Mouse (Mus musculus): ENCODE measurements at regions not wholly inside any gene's neighbourhood (a gene's known extent, or its start where the extent isn't known, plus 50 kb on each side); places are given as distances from the start of the nearest gene placed in this dataset.

GRCm38 (mm10) chr11:114611690-114612089, 56.6 kb upstream of the Rpl38 start:
- DNase-seq (ENCODE audit: low spot score in 2 of 2) = no peak

GRCm38 (mm10) chr11:114608009-114608408, 60.3 kb upstream of the Rpl38 start:
- no peak for DNase-seq (ENCODE audit: low spot score in 2 of 2)

GRCm38 (mm10) chr11:114603108-114603507, 65.2 kb upstream of the Rpl38 start:
- DNase-seq (ENCODE audit: low spot score in 2 of 2) = no peak

GRCm38 (mm10) chr11:114597225-114597624, 71.1 kb upstream of the Rpl38 start:
- no peak for DNase-seq (ENCODE audit: low spot score in 2 of 2)

GRCm38 (mm10) chr11:114592961-114593360, 75.4 kb upstream of the Rpl38 start:
- no peak for DNase-seq (ENCODE audit: low spot score in 2 of 2)

- DNase-seq (ENCODE audit: low spot score in 2 of 2) = no peak
Measured at GRCm38 (mm10) chr11:114588554-114588953, 79.8 kb upstream of the Rpl38 start.

- DNase-seq (ENCODE audit: low spot score in 2 of 2) = no peak
Measured at GRCm38 (mm10) chr11:114587986-114588385, 80.3 kb upstream of the Rpl38 start.

- DNase-seq (ENCODE audit: low spot score in 2 of 2) = no peak
Measured at GRCm38 (mm10) chr11:114586400-114586799, 81.9 kb upstream of the Rpl38 start.

- no peak for DNase-seq (ENCODE audit: low spot score in 2 of 2)
Measured at GRCm38 (mm10) chr11:114584804-114585203, 83.5 kb upstream of the Rpl38 start.

GRCm38 (mm10) chr11:114584146-114584545, 84.2 kb upstream of the Rpl38 start:
- no peak for DNase-seq (ENCODE audit: low spot score in 2 of 2)

GRCm38 (mm10) chr11:114579986-114580385, 88.3 kb upstream of the Rpl38 start:
- DNase-seq (ENCODE audit: low spot score in 2 of 2) = no peak

GRCm38 (mm10) chr11:114578551-114578950, 89.8 kb upstream of the Rpl38 start:
- DNase-seq (ENCODE audit: low spot score in 2 of 2) = no peak

- no peak for DNase-seq (ENCODE audit: low spot score in 2 of 2)
Measured at GRCm38 (mm10) chr11:114576803-114577202, 91.5 kb upstream of the Rpl38 start.

GRCm38 (mm10) chr11:114571144-114571869, 97.0 kb upstream of the Rpl38 start:
- DNase-seq (ENCODE audit: low spot score in 2 of 2) = no peak

GRCm38 (mm10) chr11:114570076-114570475, 98.2 kb upstream of the Rpl38 start:
- DNase-seq (ENCODE audit: low spot score in 2 of 2) = no peak

- no peak for DNase-seq (ENCODE audit: low spot score in 2 of 2)
Measured at GRCm38 (mm10) chr11:114567814-114568800, 100.2 kb upstream of the Rpl38 start.

GRCm38 (mm10) chr11:114567045-114567780, 101.1 kb upstream of the Rpl38 start:
- no peak for DNase-seq (ENCODE audit: low spot score in 2 of 2)

- no peak for DNase-seq (ENCODE audit: low spot score in 2 of 2)
Measured at GRCm38 (mm10) chr11:114564949-114565348, 103.4 kb upstream of the Rpl38 start.

GRCm38 (mm10) chr11:114563172-114563571, 105.2 kb upstream of the Rpl38 start:
- DNase-seq (ENCODE audit: low spot score in 2 of 2) = no peak

GRCm38 (mm10) chr11:114554576-114554975, 113.7 kb upstream of the Rpl38 start:
- DNase-seq (ENCODE audit: low spot score in 2 of 2) = no peak

GRCm38 (mm10) chr11:114553992-114554391, 114.3 kb upstream of the Rpl38 start:
- no peak for DNase-seq (ENCODE audit: low spot score in 2 of 2)

- no peak for DNase-seq (ENCODE audit: low spot score in 2 of 2)
Measured at GRCm38 (mm10) chr11:114552176-114552575, 116.1 kb upstream of the Rpl38 start.

All from right cerebral cortex, postnatal 36 days (tissue).